Mouse (Mus musculus): Measurements from ENCODE around the gene Nxph4.

- TF ChIP-seq CTCF (IDR thresholded peaks at IDR 0.05; ENCODE audit: borderline replicate concordance, insufficient read depth, low read length) = no peak
- no peak for TF ChIP-seq POLR2A (IDR thresholded peaks at IDR 0.05; ENCODE audit: low read depth, low read length)
Measured at GRCm38 (mm10) chr10:127543916-127544315, 9.6 kb upstream of the Nxph4 start.
